Mouse (Mus musculus) frontal cortex, postnatal 25 days (tissue): Measurements from ENCODE around the gene Rcan3.

ENCODE experiments used
- DNase-seq, 2 experiments: peaks; one replicate each; pipeline ENCODE4 v3.0.0; 2022; ENCODE audit warnings: low spot score in 2 of 2

Rcan3 gene

DNA sequence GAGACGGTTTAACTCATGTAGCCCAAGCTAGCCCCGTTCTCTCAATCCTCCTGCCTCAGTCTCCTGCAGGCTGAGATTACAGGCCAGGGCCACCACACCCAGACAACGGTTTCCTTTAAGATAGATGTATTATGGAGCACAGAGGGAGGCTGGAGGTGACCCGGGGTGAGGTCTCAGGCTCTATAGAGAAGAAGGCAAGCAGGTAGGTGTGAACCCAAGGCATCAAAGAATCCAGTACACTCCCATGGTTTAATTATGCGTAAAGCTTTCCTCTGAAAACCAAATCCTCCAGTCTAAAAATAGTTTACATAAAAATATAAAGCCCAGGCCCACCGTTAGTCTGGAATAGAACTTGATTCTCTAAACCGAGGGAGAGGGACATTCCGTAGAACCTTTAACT, 20.2 kb downstream of the Rcan3 start:
- DNase-seq: no peak

DNA sequence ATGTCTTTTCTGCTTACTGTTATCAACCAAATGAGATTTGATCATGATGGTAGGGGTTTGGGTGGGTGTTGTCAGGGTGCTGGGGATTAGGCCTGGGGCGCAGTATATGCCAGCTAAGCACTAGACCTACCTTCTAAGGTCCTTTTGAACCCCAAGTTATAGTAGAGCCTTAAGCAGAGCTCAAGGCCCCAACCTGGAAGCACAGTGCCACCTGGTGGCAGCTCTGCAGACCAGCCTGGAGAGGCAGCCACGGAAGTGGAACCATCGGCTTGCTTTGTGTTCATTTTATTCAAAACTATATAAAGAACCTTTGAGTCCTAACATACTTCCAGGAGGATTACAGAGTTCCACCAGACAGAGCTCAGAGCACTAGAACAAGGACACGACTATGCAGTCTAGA, 22.0 kb downstream of the Rcan3 start:
- peak; percentile 7 to 15 for DNase-seq

- peak; percentile 9 to 12 for DNase-seq
These were observed 27.5 kb downstream of the Rcan3 start for GRCm38 (mm10) chr4:135406180-135406579.

- no peak for DNase-seq
These were observed 28.7 kb downstream of the Rcan3 start for GRCm38 (mm10) chr4:135404916-135405315.

- no peak for DNase-seq
These were observed 29.6 kb downstream of the Rcan3 start for GRCm38 (mm10) chr4:135404048-135404447.

DNA sequence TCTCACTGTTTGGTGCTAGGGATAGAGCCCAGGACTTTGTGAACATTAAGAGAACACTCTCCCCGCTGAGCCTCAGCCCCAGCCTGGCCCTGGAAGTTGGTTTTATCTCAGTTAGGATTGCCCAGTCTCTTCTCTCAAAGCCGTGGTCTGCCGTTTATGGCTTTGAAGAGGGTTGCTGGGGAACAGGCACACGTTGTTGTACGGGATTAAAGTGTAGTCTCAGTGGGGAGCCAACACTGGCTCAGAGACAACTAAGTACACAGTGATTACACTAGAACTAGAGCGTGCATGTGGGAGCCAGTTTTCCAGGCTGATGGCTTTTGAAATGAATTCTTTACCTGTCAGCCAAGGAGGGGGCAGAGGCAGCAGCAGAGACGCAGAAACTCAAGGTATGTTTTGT, 31.8 kb downstream of the Rcan3 start:
- DNase-seq: no peak

GRCm38 (mm10) chr4:135397991-135398390, 35.7 kb downstream of the Rcan3 start, which contains the start of gene Ncmap:
TSS of gene Ncmap (minus strand) at chr4:135398227.
- no peak for DNase-seq

- no peak for DNase-seq
These were observed 36.1 kb downstream of the Rcan3 start for GRCm38 (mm10) chr4:135397551-135397950.

DNA sequence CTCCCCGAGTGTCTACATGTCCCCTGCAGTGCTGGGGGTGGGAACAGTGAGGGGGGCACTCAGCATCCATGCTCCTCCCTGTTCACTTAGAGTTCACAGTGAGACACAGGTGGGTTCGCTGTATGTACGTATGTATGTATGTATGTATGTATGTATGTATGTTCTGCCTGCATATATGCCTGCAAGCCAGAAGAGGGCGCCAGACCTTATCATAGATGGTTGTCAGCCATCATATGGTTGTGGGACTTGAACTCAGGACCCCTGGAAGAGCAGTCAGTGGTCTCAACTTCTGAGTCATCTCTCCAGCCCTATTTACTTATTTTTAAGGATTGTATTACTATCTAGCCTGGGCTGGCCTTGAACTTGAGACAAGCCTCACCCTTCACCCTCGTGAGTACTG, 37.4 kb downstream of the Rcan3 start:
- no peak for DNase-seq

DNA sequence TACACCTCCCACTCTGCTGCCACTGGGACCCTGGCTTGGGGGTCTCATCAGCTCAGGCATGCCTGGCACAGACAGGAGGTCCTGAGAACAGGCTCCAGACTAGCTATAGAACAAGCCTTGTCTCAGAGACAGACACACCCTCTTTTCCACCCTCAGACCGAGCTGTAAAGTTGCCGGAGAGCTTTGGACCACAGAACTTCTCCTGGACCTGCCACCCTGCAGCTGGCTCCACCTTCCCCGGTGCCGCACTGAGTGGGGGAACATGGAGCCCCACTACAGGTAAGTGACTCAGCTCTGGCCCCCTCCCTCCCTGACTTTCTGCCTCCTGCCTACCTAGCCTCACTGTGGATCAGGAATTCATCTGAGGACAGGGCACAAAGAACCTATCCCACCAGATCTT, 38.3 kb downstream of the Rcan3 start:
- no peak for DNase-seq

- no peak for DNase-seq
These were observed 39.0 kb downstream of the Rcan3 start for GRCm38 (mm10) chr4:135394666-135395065.

DNA sequence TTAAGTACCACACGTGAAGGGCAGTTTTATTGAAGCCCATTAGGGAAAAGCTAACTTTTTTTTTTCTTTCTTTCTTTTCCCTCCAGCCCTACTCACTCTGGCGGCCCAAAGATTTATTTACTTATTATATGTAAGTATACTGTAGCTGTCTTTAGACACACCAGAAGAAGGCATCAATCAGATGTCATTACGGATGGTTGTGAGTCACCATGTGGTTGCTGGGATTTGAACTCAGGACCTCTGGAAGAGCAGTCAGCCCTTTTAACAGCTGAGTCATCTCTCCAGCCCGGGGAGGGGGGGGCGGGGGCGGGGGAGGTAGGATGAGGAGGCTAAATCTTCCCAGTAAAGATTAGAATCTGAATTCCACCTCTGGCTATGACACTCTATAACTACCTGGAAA, 40.3 kb downstream of the Rcan3 start:
- DNase-seq: no peak

GRCm38 (mm10) chr4:135392801-135393200, 40.9 kb downstream of the Rcan3 start:
- DNase-seq: no peak

DNA sequence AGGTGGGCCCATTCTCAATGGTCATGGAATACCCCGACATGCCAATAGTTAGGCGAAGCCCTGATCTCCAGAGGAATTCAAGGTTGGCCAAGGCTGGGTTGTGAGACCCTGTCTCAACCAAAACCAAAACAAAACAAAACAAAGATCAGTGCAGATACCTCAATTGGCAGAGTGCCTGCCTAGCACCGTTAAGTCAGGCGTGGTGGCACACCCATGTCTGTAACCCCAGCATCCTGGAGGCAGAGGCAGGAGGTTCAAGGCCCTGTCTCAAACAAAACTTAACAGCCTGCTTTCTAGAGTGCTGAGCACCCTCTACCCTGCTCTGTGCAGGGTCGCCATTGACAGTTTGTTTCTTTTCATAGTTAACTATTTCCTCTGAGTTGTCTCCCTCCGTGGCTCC, 42.6 kb downstream of the Rcan3 start:
- no peak for DNase-seq

DNA sequence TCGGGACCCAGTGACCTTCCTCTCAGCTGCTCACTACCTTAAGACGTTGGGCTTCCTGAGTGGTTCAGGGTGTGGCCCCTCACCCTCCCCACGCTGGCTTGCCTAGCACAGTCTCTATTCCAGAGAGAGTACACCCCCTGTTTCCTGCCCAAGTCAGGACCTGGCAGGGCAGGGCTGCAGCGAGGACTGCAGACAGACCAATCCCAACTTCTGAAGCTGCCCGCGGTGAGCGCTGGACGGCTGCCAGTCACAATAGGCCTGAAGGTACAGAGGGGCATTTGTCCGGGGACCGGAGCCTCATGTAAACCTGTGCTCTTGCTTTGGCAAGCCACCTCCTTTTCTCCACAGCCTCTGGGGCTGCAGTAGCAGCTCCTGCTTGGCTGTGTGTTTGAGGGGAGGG, 48.0 kb downstream of the Rcan3 start:
- DNase-seq: no peak

- peak; percentile 32 to 61 for DNase-seq
These were observed 51.3 kb downstream of the Rcan3 start for GRCm38 (mm10) chr4:135382316-135382715.

DNA sequence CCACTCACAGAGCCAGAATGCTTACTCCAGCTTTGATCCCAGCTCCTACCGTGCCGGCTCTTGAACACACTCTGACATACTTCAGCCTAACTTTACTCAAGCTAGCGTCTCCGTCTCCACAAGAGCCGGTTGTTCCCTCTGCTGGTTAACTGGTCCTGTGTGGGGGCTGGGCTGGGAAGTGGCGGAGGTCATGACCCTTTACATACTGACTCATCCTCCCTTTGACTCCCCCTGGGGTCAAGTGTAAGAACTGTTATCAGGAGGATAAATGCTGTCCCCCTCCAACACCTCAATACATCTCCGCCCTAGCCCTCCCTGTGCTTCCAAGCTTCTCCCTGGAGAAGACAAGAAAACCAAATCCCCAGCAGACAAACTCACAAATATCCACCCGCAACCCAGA, 52.3 kb downstream of the Rcan3 start:
- DNase-seq: no peak

GRCm38 (mm10) chr4:135377241-135377640, 56.4 kb downstream of the Rcan3 start:
- no peak for DNase-seq

DNA sequence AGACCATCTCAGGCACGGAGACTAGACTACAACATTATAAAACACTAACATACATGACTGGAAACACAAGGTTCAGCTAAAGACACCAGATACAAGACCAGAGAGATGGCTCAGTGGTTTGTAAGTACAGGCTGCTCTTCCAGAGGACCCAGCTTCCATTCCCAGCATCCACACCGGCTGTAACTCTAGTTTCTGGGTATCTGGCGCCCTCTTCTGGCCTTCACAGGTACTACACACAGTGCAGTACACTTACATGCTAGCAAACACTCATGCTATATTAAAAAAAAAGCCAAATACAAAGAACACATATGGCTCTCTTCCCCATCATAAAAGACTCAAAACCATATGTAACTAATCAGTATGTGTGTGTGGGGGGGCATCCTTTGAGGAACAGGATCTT, 58.2 kb downstream of the Rcan3 start:
- no peak for DNase-seq

GRCm38 (mm10) chr4:135373299-135373698, 60.4 kb downstream of the Rcan3 start:
- DNase-seq: no peak

GRCm38 (mm10) chr4:135370372-135370771, 63.3 kb downstream of the Rcan3 start:
- no peak for DNase-seq

- no peak for DNase-seq
These were observed 70.8 kb downstream of the Rcan3 start for GRCm38 (mm10) chr4:135362828-135363227.
